Mouse (Mus musculus) kidney, postnatal 0 days (tissue): ENCODE measurements at regions not wholly inside any gene's neighbourhood (a gene's known extent, or its start where the extent isn't known, plus 50 kb on each side); places are given as distances from the start of the nearest gene placed in this dataset.

Experiments used
- ATAC-seq: fragments of 200-750 bp; cut with Nextera tagmentation; replicated peaks from 2 replicates; pipeline ENCODE4 v1.8.0; 2017; ENCODE audit warnings: low read depth, moderate number of reproducible peaks, moderate TSS enrichment, moderate library complexity; ENCODE audit not compliant: low FRiP score
- DNase-seq: peaks from one replicate; pipeline ENCODE4 v3.0.0-alpha.2; 2016; ENCODE audit warnings: low spot score
- H3K27ac ChIP-seq: fragments of 300-500 bp; sonication (generic); 2 replicates; pipeline ENCODE4 v1.5.1; 2014; ENCODE audit warnings: mild to moderate bottlenecking
- H3K27me3 ChIP-seq: fragments of 300-500 bp; sonication (generic); 2 replicates; pipeline ENCODE4 v1.6.1; 2014; ENCODE audit warnings: low read length, mixed read lengths; ENCODE audit not compliant: insufficient read depth
- H3K36me3 ChIP-seq: fragments of 300-500 bp; sonication (generic); 2 replicates; pipeline ENCODE4 v1.6.1; 2014; ENCODE audit warnings: low read length, mixed read lengths; ENCODE audit not compliant: insufficient read depth
- H3K4me1 ChIP-seq: fragments of 300-500 bp; sonication (generic); replicated peaks from 2 replicates; pipeline ENCODE4 v1.6.1; 2014; ENCODE audit warnings: antibody characterized with exemption, low read length, mixed read lengths; ENCODE audit not compliant: insufficient read depth
- H3K4me2 ChIP-seq: fragments of 300-500 bp; sonication (generic); 2 replicates; pipeline ENCODE4 v1.6.1; 2014; ENCODE audit warnings: mild to moderate bottlenecking, low read length, moderate library complexity, mixed read lengths
- H3K4me3 ChIP-seq: fragments of 300-500 bp; sonication (generic); replicated peaks from 2 replicates; pipeline ENCODE4 v1.5.1; 2014; ENCODE audit warnings: low read depth, low read length
- H3K9ac ChIP-seq: fragments of 300-500 bp; sonication (generic); 2 replicates; pipeline ENCODE4 v1.6.1; 2014; ENCODE audit warnings: low read depth, low read length
- H3K9me3 ChIP-seq: fragments of 300-500 bp; sonication (generic); replicated peaks from 2 replicates; pipeline ENCODE4 v1.6.1; 2016; ENCODE audit warnings: low read length, inconsistent platforms, mixed read lengths
- CTCF ChIP-seq: IDR thresholded peaks from 2 replicates; pipeline ENCODE4 v1.5.1; 2016; ENCODE audit warnings: antibody characterized with exemption, low read depth, mild to moderate bottlenecking, moderate library complexity
- WGBS: fragments of 180-500 bp; shearing (Covaris S2); extraction: QIAGEN DNeasy Blood & Tissue Kit; methylation state at CpG from one replicate; pipeline ENCODE4 v1.1.7; 2014; 5-methylcytosine and 5-hydroxymethylcytosine counted together

GRCm38 (mm10) chr7:36933490-36933889 is 235.6 kb downstream of the Tshz3 start:
- 78% methylated on average over 4 of the region's 4 CpGs for WGBS
- no peak for TF ChIP-seq CTCF
- ATAC-seq, result no peak
- no peaks in the 10 kb centered on the region for H3K4me1 ChIP-seq
- H3K9ac ChIP-seq, result no peak overlapping the region
- no peaks in the 10 kb centered on the region for H3K27me3 ChIP-seq
- no peaks in the 10 kb centered on the region for H3K9me3 ChIP-seq
- H3K36me3 ChIP-seq, result no peaks in the 10 kb centered on the region
- H3K4me3 ChIP-seq, result no peak overlapping the region
- no peak overlapping the region for H3K27ac ChIP-seq
- H3K4me2 ChIP-seq, result no peak overlapping the region
- no peak for DNase-seq

- H3K9me3 ChIP-seq, result no peaks in the 10 kb centered on the region
- no peaks in the 10 kb centered on the region for H3K27me3 ChIP-seq
- H3K4me3 ChIP-seq, result no peak overlapping the region
- H3K36me3 ChIP-seq, result no peaks in the 10 kb centered on the region
- no peak overlapping the region for H3K4me2 ChIP-seq
- H3K4me1 ChIP-seq, result no peaks in the 10 kb centered on the region
- DNase-seq, result no peak
- ATAC-seq, result no peak
- H3K27ac ChIP-seq, result no peak overlapping the region
- TF ChIP-seq CTCF, result no peak
- no peak overlapping the region for H3K9ac ChIP-seq
- WGBS, result 70% methylated on average over 21 of the region's 21 CpGs
Measured at GRCm38 (mm10) chr7:36934792-36935555, 237.1 kb downstream of the Tshz3 start.

DNA sequence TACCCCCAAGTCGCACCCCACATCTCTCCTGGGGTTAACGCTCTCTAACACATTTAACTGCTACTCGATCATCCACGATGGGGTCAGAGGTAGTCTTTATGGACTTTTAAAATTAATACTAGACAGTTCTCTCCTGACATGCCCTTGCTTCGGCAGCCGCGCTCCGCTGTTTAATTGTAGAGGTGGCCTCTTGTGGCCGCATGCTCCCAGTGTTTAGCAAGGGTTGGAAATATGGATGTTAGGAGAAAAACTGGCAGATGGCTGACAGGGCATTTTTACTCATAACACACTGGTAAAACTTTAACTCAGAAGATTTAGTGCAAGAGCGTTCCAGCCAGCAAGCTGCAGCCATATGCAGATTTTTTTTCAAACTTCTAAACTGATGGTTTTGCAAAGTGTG is 242.7 kb downstream of the Tshz3 start:
- H3K4me3 ChIP-seq, result no peak overlapping the region
- no peak overlapping the region for H3K9ac ChIP-seq
- TF ChIP-seq CTCF, result peak; percentile 42
- DNase-seq (peak; percentile 37), ATAC-seq (no peak)
- no peak overlapping the region for H3K27ac ChIP-seq
- H3K36me3 ChIP-seq, result no peaks in the 10 kb centered on the region
- H3K4me2 ChIP-seq, result 0 out of 2 replicates have a peak overlapping the region, but pooled peaks have one; percentile 3
- H3K4me1 ChIP-seq, result no peaks in the 10 kb centered on the region
- H3K27me3 ChIP-seq, result no peaks in the 10 kb centered on the region
- no peaks in the 10 kb centered on the region for H3K9me3 ChIP-seq
- WGBS, result 42% methylated on average over 10 of the region's 10 CpGs

DNA sequence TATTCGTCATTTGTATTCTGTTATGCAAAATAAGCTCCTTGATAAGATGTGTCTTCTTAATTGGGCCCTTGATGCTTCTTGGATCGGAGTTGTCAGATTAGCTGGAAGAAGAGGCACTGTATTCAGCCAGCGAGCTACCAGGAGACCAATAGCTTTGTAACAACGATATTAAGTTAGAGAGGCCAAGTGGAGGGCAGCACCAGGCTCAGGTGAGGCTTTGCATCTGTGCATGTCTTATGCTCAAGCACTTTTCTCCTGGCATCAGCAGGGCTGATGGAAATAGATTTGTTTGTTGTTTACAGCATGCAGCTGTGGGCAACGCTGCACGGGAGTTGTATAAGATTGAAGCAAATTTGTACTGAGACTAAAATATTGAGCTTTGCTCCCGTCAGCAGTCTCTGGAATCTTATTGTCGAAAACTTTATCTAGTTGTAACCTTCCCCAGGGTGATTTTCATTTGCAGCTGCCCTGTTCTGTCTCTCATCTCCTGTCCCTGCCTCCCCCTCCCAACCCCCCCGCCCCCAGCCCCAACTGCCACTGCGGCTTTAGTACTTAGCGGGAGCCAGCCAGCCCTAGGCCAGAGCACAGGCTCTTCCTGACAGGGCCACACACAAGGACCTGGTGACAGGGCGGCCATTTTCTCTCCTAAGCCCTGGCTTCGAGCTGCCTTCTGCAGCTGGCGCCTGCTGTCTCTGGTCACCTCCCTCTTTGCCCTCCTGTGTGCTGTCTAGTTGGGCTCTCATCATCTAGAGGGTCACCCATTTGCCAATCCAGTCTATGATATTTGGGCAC is 247.3 kb downstream of the Tshz3 start:
- Histone ChIP-seq H3K9me3 (no peaks in the 10 kb centered on the region), H3K4me3 (no peak overlapping the region), H3K27ac (no peak overlapping the region), H3K4me2 (no peak overlapping the region), H3K36me3 (no peaks in the 10 kb centered on the region), H3K9ac (no peak overlapping the region), H3K4me1 (no peaks in the 10 kb centered on the region), H3K27me3 (no peaks in the 10 kb centered on the region)
- no peak for TF ChIP-seq CTCF
- 61% methylated on average over 14 of the region's 14 CpGs for WGBS
- no peak for DNase-seq
- no peak for ATAC-seq

DNA sequence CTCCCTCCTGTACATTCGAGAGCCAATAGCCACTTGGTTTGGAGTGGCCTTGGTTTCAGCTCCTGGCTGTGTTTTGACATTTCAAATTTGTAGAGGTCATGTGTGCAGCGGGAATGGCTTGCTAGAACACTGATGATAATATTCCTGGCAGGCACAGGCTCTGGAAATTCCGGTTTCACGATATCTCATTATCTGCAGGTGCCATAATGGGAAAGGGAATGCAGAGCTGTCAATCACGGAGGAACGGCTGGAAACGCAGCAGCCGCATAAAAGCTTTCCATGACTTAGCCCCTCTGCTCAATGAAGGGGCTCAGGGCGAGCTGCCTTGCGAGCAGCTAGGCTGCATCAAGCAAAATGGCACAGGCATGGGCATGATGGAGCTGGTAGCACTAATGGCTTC is 251.6 kb downstream of the Tshz3 start:
- H3K9me3 ChIP-seq, result no peaks in the 10 kb centered on the region
- DNase-seq (no peak), ATAC-seq (no peak)
- H3K4me3 ChIP-seq, result no peak overlapping the region
- no peak for TF ChIP-seq CTCF
- H3K9ac ChIP-seq, result no peak overlapping the region
- no peaks in the 10 kb centered on the region for H3K36me3 ChIP-seq
- H3K27ac ChIP-seq, result no peak overlapping the region
- no peaks in the 10 kb centered on the region for H3K27me3 ChIP-seq
- H3K4me1 ChIP-seq, result no peaks in the 10 kb centered on the region
- no peak overlapping the region for H3K4me2 ChIP-seq
- WGBS, result 65% methylated on average over 10 of the region's 10 CpGs

- no peak for TF ChIP-seq CTCF
- H3K9me3 ChIP-seq, result 0 out of 2 replicates have a peak, but pooled peaks cover 3% of the 10 kb centered on the region
- no peak overlapping the region for H3K4me2 ChIP-seq
- H3K9ac ChIP-seq, result no peak overlapping the region
- no peaks in the 10 kb centered on the region for H3K27me3 ChIP-seq
- no peaks in the 10 kb centered on the region for H3K36me3 ChIP-seq
- no peak overlapping the region for H3K27ac ChIP-seq
- ATAC-seq (no peak), DNase-seq (no peak)
- WGBS, result 34% methylated on average over 3 of the region's 3 CpGs
- H3K4me3 ChIP-seq, result no peak overlapping the region
- H3K4me1 ChIP-seq, result no peaks in the 10 kb centered on the region
Measured at GRCm38 (mm10) chr7:36955376-36955775, 257.5 kb downstream of the Tshz3 start.
